Mouse (Mus musculus): ENCODE data around the gene Sptb.

The Sptb gene

GRCm38 (mm10) chr12:76710351-76711100 lies at the start of gene Sptb:
Gene Sptb, minus strand, starts transcription at chr12:76710547.
- DNase-seq (ENCODE audit: low read depth, low spot score), result peak; percentile 14

DNA sequence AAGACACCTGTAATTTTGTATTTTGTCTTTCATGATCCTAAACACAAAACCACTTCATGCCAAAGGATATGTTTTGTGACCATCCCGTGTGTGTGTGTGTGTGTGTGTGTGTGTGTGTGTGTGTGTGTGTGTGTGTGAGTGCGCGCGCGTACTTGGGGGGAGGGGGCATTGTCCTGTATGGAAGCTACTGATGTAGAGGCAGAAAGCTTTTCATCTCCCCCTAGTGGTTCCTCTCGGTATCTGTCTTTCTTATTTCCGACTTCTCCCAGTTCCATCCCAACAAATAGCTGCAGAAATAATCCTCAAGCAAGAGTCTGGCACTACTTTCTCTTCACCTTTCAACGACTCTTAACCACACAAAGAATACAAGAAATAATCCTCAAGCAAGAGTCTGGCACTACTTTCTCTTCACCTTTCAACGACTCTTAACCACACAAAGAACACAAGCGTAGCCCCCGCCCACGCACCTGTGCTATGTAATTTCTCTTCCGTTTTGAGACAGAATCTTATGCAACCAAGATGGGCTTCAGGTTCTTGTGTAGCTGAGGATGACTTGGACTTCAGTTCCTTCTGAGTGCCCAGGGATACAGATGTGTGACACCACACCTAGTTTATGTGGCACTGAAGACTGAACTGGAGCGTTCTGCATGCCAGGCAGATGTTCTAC lies 42.4 kb upstream of the Sptb start:
- no peak for DNase-seq (ENCODE audit: low read depth, low spot score)

DNA sequence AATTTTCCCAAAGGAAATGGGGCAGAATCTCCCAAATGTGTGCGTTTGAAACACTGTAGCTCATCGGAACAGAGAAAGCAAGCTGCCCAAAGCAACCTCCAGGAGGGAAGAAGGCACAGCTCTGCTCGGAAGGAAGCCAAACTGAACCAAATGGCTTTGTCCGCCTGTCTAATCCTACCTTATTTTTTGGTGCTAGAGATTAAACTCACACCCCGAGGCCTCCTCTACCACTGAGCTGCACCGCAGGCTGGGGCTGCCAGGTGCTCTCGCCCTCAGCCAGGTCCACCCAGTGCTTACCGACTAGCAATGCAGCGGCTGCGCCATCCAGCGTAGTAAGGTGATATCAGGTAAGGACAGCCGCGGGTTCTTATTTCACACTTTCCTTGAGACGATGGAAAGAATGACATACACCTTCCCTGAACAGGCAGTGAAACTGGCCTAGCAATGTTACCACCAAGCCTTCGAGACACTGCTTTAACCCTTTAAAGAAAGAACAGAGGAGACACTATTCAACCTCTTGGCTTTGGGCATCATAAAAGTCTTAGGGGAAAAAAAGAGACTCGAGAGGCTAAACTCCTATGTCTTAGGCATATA lies 40.6 kb upstream of the Sptb start:
- DNase-seq (ENCODE audit: low read depth, low spot score), result no peak

DNA sequence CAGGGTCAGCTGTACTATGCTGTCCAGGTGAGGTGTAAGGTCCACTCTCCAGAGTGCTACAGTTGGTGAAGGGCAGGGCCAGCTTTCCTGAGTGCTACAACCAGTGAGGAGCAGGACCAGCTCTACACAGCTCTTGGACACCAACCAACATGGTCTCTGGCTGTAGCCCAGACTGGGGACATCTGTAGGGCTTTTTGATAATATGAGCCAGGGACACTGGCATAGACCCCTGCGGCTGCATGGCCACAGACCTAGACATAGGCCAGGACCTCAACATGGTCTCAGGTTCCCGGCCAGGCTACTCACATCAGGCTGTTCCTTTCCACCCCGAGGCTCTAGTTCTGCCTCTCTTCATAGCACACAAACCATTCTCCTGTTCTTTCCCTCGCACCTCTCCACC lies 17.6 kb upstream of the Sptb start:
- DNase-seq (ENCODE audit: low read depth, low spot score), result no peak

GRCm38 (mm10) chr12:76722026-76722425 lies 11.7 kb upstream of the Sptb start:
- DNase-seq (ENCODE audit: low read depth, low spot score), result no peak

GRCm38 (mm10) chr12:76720572-76720971 lies 10.2 kb upstream of the Sptb start:
- DNase-seq (ENCODE audit: low read depth, low spot score), result no peak

- no peak for DNase-seq (ENCODE audit: low read depth, low spot score)
Measured at GRCm38 (mm10) chr12:76718384-76718783, 8.0 kb upstream of the Sptb start.

DNA sequence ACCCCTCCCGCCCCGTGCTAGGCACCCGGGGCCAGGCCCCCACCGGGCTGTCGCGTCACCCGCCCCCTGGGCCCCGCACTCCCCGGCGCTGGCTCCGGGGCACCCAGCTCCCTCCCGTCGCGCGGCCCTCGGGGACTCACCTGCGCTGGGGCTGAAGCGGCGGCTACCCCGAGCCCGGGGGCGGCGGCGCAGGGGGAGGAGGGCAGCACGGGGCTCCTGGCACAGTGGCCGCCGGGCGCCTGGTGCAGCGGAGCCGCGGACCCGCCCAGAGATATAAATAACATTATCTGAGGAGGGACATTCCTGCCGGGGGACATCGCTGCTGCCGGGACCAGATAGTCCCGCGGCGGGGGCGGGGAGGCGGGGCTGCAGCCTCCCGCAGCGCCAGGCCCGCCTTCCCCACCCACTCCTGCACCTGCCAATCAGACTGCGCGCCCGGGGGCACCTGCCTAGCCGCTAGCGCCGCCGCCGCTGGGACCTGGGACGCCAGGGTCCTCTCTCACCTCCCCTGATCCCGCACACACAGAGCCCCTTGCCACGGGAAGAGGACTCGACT lies 474 bp downstream of the Sptb start:
- DNase-seq (ENCODE audit: low read depth, low spot score), result peak; percentile 20

GRCm38 (mm10) chr12:76708956-76709794 lies 1.2 kb downstream of the Sptb start:
- DNase-seq (ENCODE audit: low read depth, low spot score), result no peak

- no peak for DNase-seq (ENCODE audit: low read depth, low spot score)
Measured at GRCm38 (mm10) chr12:76708181-76708580, 2.2 kb downstream of the Sptb start.

DNA sequence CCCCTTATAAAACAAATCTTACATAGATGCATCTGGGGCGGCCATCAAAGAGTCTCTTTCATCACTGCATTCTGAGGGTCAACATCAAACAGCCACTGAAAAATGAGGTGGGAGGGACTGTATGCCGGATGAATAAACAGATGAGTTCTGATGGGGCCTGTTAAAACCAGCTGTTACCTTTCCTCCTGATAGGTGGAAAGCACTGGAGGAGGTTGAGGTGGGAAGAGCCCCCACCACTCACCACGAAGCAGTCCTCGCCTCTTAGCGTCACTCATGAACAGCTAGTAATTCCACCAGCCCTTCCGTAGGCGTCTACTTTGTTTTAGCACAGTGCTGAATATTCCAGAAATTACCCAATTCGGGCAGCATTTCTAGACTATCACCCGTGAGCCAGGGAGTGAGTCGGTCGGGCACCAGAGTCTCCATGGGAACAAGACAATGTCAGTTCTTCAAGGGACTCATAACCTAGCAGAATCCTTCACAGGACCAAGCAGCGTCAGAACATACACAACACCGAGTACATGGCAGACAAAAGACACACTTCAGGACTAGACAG lies 13.9 kb downstream of the Sptb start:
- DNase-seq (ENCODE audit: low read depth, low spot score), result no peak

GRCm38 (mm10) chr12:76695773-76696172 lies 14.6 kb downstream of the Sptb start:
- no peak for DNase-seq (ENCODE audit: low read depth, low spot score)

GRCm38 (mm10) chr12:76694801-76695505 lies 15.4 kb downstream of the Sptb start:
- DNase-seq (ENCODE audit: low read depth, low spot score), result no peak

GRCm38 (mm10) chr12:76687498-76688200 lies 22.7 kb downstream of the Sptb start:
- no peak for DNase-seq (ENCODE audit: low read depth, low spot score)

GRCm38 (mm10) chr12:76685647-76686046 lies 24.7 kb downstream of the Sptb start:
- no peak for DNase-seq (ENCODE audit: low read depth, low spot score)

- no peak for DNase-seq (ENCODE audit: low read depth, low spot score)
Measured at GRCm38 (mm10) chr12:76684493-76684892, 25.9 kb downstream of the Sptb start.

DNA sequence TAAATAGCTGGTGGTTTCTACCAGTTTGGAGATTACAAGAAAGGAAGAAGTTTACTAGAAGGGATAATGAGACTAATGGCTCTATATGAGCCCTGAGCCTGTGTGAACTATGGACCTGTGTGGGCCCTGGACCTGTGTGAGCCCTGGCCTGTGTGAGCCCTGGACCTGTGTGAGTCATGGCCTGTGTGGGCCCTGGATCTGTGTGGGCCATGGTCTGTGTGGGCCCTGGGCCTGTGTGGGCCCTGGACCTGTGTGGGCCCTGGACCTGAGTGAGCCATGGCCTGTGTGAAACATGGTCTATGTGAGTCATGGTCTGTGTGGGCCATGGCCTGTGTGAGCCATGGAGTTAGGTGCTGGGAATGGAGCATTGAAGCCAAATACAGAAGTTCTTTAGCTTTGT lies 28.4 kb downstream of the Sptb start:
- DNase-seq (ENCODE audit: low read depth, low spot score), result no peak

DNA sequence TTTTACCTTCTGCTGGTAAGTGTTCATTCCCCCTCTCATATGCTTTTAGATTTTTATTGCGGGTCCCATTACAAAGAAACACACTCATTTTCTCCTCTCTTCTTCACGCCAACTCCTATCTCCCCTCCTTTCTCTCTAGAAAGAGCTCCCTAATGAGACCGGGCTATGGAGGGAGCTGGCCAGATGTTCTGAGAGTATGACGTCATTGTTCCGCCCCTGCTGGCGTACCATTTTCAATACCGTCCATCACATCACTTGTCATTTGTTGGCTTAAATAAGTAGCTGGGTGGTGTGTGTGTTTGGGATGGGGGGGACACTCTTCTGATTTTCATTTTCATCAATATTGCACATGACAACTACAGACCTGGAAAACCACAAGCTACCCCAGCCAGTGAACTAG lies 33.3 kb downstream of the Sptb start:
- DNase-seq (ENCODE audit: low read depth, low spot score), result no peak

GRCm38 (mm10) chr12:76676477-76676876 lies 33.9 kb downstream of the Sptb start:
- no peak for DNase-seq (ENCODE audit: low read depth, low spot score)

DNA sequence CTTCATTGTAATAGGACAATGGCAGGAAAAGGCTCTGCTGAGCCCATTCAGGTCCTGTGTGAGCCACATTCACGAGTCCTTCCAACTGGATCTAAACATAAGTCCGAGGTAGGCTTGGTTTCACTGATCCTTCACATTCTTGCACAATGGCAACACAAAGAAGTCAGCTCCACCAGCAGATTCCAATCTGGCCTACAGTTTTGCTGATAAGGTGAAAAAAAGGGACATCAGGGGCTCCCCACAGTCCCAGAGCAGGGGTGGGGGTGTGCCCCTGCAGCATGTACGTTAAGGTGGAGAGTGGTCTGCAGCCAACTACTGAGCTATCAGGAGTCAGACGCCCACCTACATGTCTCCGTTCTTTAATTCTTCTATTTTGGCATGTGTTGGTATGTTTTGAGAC lies 35.0 kb downstream of the Sptb start:
- no peak for DNase-seq (ENCODE audit: low read depth, low spot score)

Measured in brain, embryonic 18.5 days (tissue).